Mouse (Mus musculus) liver, embryonic 11.5 days (tissue): ENCODE data around the gene Mrc1. TPM values are rescaled to one million over a fixed set of nuclear protein-coding genes. Genes with fewer than 3 reads are reported as not detected.
"Not testable (repeated sequence)": the region's sequence is repeated elsewhere in the genome, so short reads cannot be mapped to it uniquely, and the experiment has no call there.

ENCODE experiments used
- ATAC-seq: fragments of 200-750 bp; cut with Nextera tagmentation; replicated peaks from 2 replicates; pipeline ENCODE4 v1.8.0; 2017; ENCODE audit warnings: moderate number of reproducible peaks, mild to moderate bottlenecking, moderate TSS enrichment, moderate library complexity; ENCODE audit not compliant: low FRiP score
- DNase-seq: peaks from one replicate; pipeline ENCODE4 v3.0.0-alpha.2; 2017; ENCODE audit warnings: low spot score
- H3K27ac ChIP-seq: fragments of 300-500 bp; sonication (generic); 2 replicates; pipeline ENCODE4 v1.5.1; 2014; ENCODE audit warnings: mild to moderate bottlenecking, low read depth, low read length, control low read depth
- H3K27me3 ChIP-seq: fragments of 300-500 bp; sonication (generic); replicated peaks from 2 replicates; pipeline ENCODE4 v1.6.1; 2014; ENCODE audit warnings: low read length, mixed read lengths; ENCODE audit not compliant: control insufficient read depth, insufficient read depth
- H3K36me3 ChIP-seq: fragments of 300-500 bp; sonication (generic); 2 replicates; pipeline ENCODE4 v1.6.1; 2014; ENCODE audit warnings: mild to moderate bottlenecking, low read length, moderate library complexity, mixed read lengths; ENCODE audit not compliant: control insufficient read depth, insufficient read depth
- H3K4me1 ChIP-seq: fragments of 300-500 bp; sonication (generic); replicated peaks from 2 replicates; pipeline ENCODE4 v1.6.1; 2014; ENCODE audit warnings: low read length, mixed read lengths; ENCODE audit not compliant: control insufficient read depth, insufficient read depth
- H3K4me2 ChIP-seq: fragments of 300-500 bp; sonication (generic); 2 replicates; pipeline ENCODE4 v1.6.1; 2014; ENCODE audit warnings: mild to moderate bottlenecking, control low read depth, moderate library complexity
- H3K4me3 ChIP-seq: fragments of 300-500 bp; sonication (generic); 2 replicates; pipeline ENCODE4 v1.5.1; 2014; ENCODE audit warnings: low read depth, low read length, control low read depth
- H3K9ac ChIP-seq: fragments of 300-500 bp; sonication (generic); 2 replicates; pipeline ENCODE4 v1.6.1; 2014; ENCODE audit warnings: low read depth, low read length, control low read depth
- H3K9me3 ChIP-seq: fragments of 300-500 bp; sonication (generic); 2 replicates; pipeline ENCODE4 v1.6.1; 2016; ENCODE audit warnings: low read length, inconsistent platforms, mixed read lengths; ENCODE audit not compliant: control insufficient read depth
- WGBS: fragments of 180-500 bp; shearing (Covaris S2); extraction: QIAGEN DNeasy Blood & Tissue Kit; methylation state at CpG from one replicate; pipeline ENCODE4 v1.1.7; 2014; 5-methylcytosine and 5-hydroxymethylcytosine counted together
- polyA plus RNA-seq: library from polyadenylated mRNA; unstranded; fragments of >200 nt; fragmentation: Nextera tagmentation; extraction: Ambion mirVana; gene quantifications from 2 replicates; pipeline ENCODE4 v1.2.1, GENCODE M21; 2014

The Mrc1 gene
- polyA plus RNA-seq, result 9.0 and 9.8 TPM in 2 replicates

- DNase-seq (no peak), ATAC-seq (no peak)
- Histone ChIP-seq H3K9me3 (no peaks in the 10 kb centered on the region), H3K9ac (no peak within 1 kb of the TSS), H3K4me2 (no peak within 1 kb of the TSS), H3K4me3 (peak within 1 kb of the TSS; percentile 21), H3K4me1 (no peaks in the 10 kb centered on the region), H3K27ac (no peak within 1 kb of the TSS), H3K27me3 (no peaks in the 10 kb centered on the region), H3K36me3 (no peaks in the 10 kb centered on the region)
- WGBS, result 38% methylated on average over 3 of the region's 3 CpGs
Observed at GRCm38 (mm10) chr2:14229149-14229548, at the start of gene Mrc1. TSS of gene Mrc1 (plus strand) at chr2:14229392.

- DNase-seq (no peak), ATAC-seq (no peak)
- Histone ChIP-seq H3K27me3 (no peaks in the 10 kb centered on the region), H3K27ac (no peak overlapping the region), H3K9me3 (no peaks in the 10 kb centered on the region), H3K4me2 (no peak overlapping the region), H3K9ac (no peak overlapping the region), H3K36me3 (no peaks in the 10 kb centered on the region), H3K4me3 (no peak overlapping the region), H3K4me1 (no peaks in the 10 kb centered on the region)
Observed at GRCm38 (mm10) chr2:14184375-14184774, 44.8 kb upstream of the Mrc1 start.

DNA sequence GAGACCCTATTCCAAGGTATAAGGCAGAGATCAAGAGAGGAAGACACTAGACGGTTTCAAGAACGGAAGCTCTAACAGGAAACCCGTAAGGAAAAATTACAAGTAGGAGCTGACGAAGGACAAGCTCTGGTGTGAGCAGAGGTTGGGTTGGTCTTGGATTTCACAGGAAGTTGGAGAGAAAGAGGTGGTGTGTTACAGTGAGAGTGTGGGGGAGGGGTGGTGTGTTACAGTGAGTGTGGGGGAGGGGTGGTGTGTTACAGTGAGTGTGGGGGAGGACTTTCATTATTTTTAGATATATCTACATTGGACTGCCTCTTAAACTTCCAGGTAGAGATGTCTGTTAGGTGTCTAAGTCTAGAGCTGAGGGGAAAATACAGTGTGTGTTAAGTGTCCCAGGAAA, 38.5 kb upstream of the Mrc1 start:
- WGBS, result 41% methylated on average over 4 of the region's 4 CpGs
- Histone ChIP-seq H3K9me3 (no peaks in the 10 kb centered on the region), H3K9ac (no peak overlapping the region), H3K4me2 (peak overlapping the region; percentile 24), H3K27me3 (no peaks in the 10 kb centered on the region), H3K4me1 (peaks cover 15% of the 10 kb centered on the region; the same call in 1 of the 2 replicates), H3K4me3 (no peak overlapping the region), H3K27ac (no peak overlapping the region), H3K36me3 (no peaks in the 10 kb centered on the region)
- DNase-seq (no peak), ATAC-seq (peak; percentile 56)

GRCm38 (mm10) chr2:14191601-14192000, 37.6 kb upstream of the Mrc1 start:
- ATAC-seq (peak; percentile 73), DNase-seq (no peak)
- no peak overlapping the region for H3K27ac ChIP-seq
- no peak overlapping the region for H3K9ac ChIP-seq
- no peak overlapping the region for H3K4me3 ChIP-seq
- H3K36me3 ChIP-seq, result no peaks in the 10 kb centered on the region
- peaks cover 15% of the 10 kb centered on the region; the same call in 1 of the 2 replicates for H3K4me1 ChIP-seq
- H3K4me2 ChIP-seq, result no peak overlapping the region
- 51% methylated on average over 4 of the region's 4 CpGs for WGBS
- H3K27me3 ChIP-seq, result no peaks in the 10 kb centered on the region
- H3K9me3 ChIP-seq, result no peaks in the 10 kb centered on the region

GRCm38 (mm10) chr2:14192046-14192445, 37.1 kb upstream of the Mrc1 start:
- H3K27ac ChIP-seq, result no peak overlapping the region
- no peaks in the 10 kb centered on the region for H3K9me3 ChIP-seq
- 54% methylated on average over 6 of the region's 6 CpGs for WGBS
- H3K4me3 ChIP-seq, result no peak overlapping the region
- ATAC-seq, result no peak
- no peaks in the 10 kb centered on the region for H3K36me3 ChIP-seq
- peaks cover 15% of the 10 kb centered on the region; the same call in 1 of the 2 replicates for H3K4me1 ChIP-seq
- no peak overlapping the region for H3K9ac ChIP-seq
- H3K27me3 ChIP-seq, result no peaks in the 10 kb centered on the region
- H3K4me2 ChIP-seq, result no peak overlapping the region
- no peak for DNase-seq

DNA sequence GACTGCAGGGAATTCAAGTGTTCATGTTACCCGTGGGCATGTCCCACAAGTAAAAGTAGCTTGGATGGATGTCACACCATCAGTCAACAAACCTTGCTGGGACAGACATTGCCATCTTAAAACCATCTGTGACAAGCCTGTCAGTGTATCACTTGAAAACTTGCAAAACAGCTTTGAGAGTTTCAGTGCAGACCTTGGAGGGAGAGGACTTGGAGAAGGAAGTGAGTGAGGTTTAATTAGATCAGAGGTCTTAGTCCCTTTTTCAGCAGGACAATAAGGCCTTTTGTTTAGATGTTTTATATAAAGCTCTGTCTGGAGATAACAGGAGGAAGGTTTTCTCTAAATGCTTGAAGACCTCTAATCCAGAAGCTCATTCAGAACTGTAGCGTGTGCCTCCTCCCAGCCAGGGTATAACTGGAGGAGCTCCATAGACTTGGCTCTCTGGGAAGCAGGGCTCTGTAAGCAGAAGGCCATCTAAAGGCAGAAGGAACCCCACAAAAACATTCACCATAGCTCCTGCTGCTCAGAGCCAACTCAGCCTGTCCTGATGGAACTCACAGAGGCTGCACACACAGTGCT, 30.8 kb upstream of the Mrc1 start:
- no CpG with 5 or more reads among the region's 2 CpGs for WGBS
- DNase-seq, H3K27me3 ChIP-seq: not testable (repeated sequence)

GRCm38 (mm10) chr2:14199621-14200020, 29.6 kb upstream of the Mrc1 start:
- Histone ChIP-seq H3K27me3 (no peaks in the 10 kb centered on the region), H3K27ac (no peak overlapping the region), H3K4me2 (no peak overlapping the region), H3K36me3 (no peaks in the 10 kb centered on the region), H3K9me3 (no peaks in the 10 kb centered on the region), H3K4me1 (no peaks in the 10 kb centered on the region), H3K4me3 (no peak overlapping the region), H3K9ac (no peak overlapping the region)
- ATAC-seq (no peak), DNase-seq (no peak)
- WGBS, result 29% methylated on average over 2 of the region's 2 CpGs

More for the DNA sequence above, 30.8 kb upstream of the Mrc1 start:
- not testable (repeated sequence) for H3K4me3 ChIP-seq, H3K4me1 ChIP-seq, H3K9ac ChIP-seq, H3K27ac ChIP-seq, H3K9me3 ChIP-seq, ATAC-seq, H3K4me2 ChIP-seq, H3K36me3 ChIP-seq

DNA sequence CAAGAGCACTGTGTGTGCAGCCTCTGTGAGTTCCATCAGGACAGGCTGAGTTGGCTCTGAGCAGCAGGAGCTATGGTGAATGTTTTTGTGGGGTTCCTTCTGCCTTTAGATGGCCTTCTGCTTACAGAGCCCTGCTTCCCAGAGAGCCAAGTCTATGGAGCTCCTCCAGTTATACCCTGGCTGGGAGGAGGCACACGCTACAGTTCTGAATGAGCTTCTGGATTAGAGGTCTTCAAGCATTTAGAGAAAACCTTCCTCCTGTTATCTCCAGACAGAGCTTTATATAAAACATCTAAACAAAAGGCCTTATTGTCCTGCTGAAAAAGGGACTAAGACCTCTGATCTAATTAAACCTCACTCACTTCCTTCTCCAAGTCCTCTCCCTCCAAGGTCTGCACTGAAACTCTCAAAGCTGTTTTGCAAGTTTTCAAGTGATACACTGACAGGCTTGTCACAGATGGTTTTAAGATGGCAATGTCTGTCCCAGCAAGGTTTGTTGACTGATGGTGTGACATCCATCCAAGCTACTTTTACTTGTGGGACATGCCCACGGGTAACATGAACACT, 28.2 kb upstream of the Mrc1 start:
- H3K4me3 ChIP-seq, H3K4me2 ChIP-seq, H3K36me3 ChIP-seq, DNase-seq, H3K27ac ChIP-seq, H3K9me3 ChIP-seq, ATAC-seq, H3K27me3 ChIP-seq, H3K9ac ChIP-seq, H3K4me1 ChIP-seq: not testable (repeated sequence)
- no CpG with 5 or more reads among the region's 2 CpGs for WGBS

DNA sequence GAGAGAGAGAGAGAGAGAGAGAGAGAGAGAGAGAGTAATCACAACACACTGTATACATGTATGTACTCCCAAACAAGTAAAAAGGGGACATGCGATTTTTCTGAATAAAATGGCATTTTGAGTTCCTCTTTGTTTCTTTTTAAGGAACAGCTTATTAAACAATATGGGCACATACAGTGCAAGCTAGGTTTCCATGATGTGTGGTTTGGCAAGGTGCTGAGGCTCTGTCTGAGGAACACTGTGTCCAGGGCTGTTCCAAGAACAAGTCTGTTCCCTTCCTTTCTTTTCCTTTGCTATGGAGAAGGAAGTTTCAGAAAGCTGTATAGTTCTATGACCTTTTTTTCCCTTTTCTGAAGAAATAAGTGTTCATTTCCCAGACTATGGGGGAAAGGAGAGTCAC, 24.9 kb upstream of the Mrc1 start:
- Histone ChIP-seq H3K9me3 (no peaks in the 10 kb centered on the region), H3K4me1 (no peaks in the 10 kb centered on the region), H3K27ac (no peak overlapping the region), H3K27me3 (no peaks in the 10 kb centered on the region), H3K9ac (no peak overlapping the region), H3K4me2 (no peak overlapping the region), H3K36me3 (no peaks in the 10 kb centered on the region), H3K4me3 (no peak overlapping the region)
- WGBS, result 77% methylated on average over 1 of the region's 1 CpGs
- no peak for DNase-seq
- ATAC-seq, result no peak
